Mouse (Mus musculus): Measurements from ENCODE around the gene Gpx4. TPM values are rescaled to one million over a fixed set of nuclear protein-coding genes. Genes with fewer than 3 reads are reported as not detected.

Gene Gpx4
- polyA plus RNA-seq, 1 experiment from 2014 or later = 458 TPM

- Histone ChIP-seq H3K36me3 (replicated peaks) (no peaks in the 10 kb centered on the region), H3K27ac (0 out of 2 replicates have a peak overlapping the region, but pooled peaks have one; percentile 59), H3K9me3 (no peaks in the 10 kb centered on the region), H3K27me3 (peaks cover 4% of the 10 kb centered on the region; the same call in 1 of the 2 replicates), H3K4me2 (peak overlapping the region; percentile 79), H3K4me1 (peaks cover 23% of the 10 kb centered on the region), H3K4me3 (replicated peaks) (peak overlapping the region; percentile 93), H3K9ac (peak overlapping the region; percentile 79)
- ATAC-seq (ENCODE audit: low FRiP score) = peak; percentile 92
- under 1% methylated on average over 59 of the region's 59 CpGs for WGBS
These were observed 55.4 kb downstream of the Gpx4 start for GRCm38 (mm10) chr10:80102216-80102915.

- peak overlapping the region; percentile 79 for H3K4me2 ChIP-seq
- H3K9me3 ChIP-seq = no peaks in the 10 kb centered on the region
- ATAC-seq (ENCODE audit: low FRiP score) = peak; percentile 14; the same call in 1 of the 2 replicates
- no peak overlapping the region for H3K9ac ChIP-seq
- H3K36me3 ChIP-seq (replicated peaks) = no peaks in the 10 kb centered on the region
- no peak overlapping the region for H3K4me3 ChIP-seq (replicated peaks)
- H3K4me1 ChIP-seq = peaks cover 18% of the 10 kb centered on the region
- 78% methylated on average over 2 of the region's 2 CpGs for WGBS
- H3K27me3 ChIP-seq = peaks cover 4% of the 10 kb centered on the region; the same call in 1 of the 2 replicates
- no peak overlapping the region for H3K27ac ChIP-seq
These were observed 56.1 kb downstream of the Gpx4 start for GRCm38 (mm10) chr10:80103032-80103431.

- no peak for ATAC-seq (ENCODE audit: low FRiP score)
- no peaks in the 10 kb centered on the region for H3K9me3 ChIP-seq
- no peak overlapping the region for H3K4me2 ChIP-seq
- peaks cover 4% of the 10 kb centered on the region; the same call in 1 of the 2 replicates for H3K27me3 ChIP-seq
- no peak overlapping the region for H3K4me3 ChIP-seq (replicated peaks)
- 75% methylated on average over 3 of the region's 3 CpGs for WGBS
- no peak overlapping the region for H3K27ac ChIP-seq
- H3K4me1 ChIP-seq = peaks cover 18% of the 10 kb centered on the region
- no peak overlapping the region for H3K9ac ChIP-seq
- H3K36me3 ChIP-seq (replicated peaks) = no peaks in the 10 kb centered on the region
These were observed 57.2 kb downstream of the Gpx4 start for GRCm38 (mm10) chr10:80104181-80104580.

- Histone ChIP-seq H3K27me3 (peaks cover 4% of the 10 kb centered on the region; the same call in 1 of the 2 replicates), H3K36me3 (replicated peaks) (no peaks in the 10 kb centered on the region), H3K9me3 (no peaks in the 10 kb centered on the region), H3K4me2 (no peak within 1 kb of the TSS), H3K27ac (no peak within 1 kb of the TSS), H3K9ac (no peak within 1 kb of the TSS), H3K4me1 (peaks cover 18% of the 10 kb centered on the region), H3K4me3 (replicated peaks) (no peak within 1 kb of the TSS)
- no peak for ATAC-seq (ENCODE audit: low FRiP score)
- WGBS = 73% methylated on average over 5 of the region's 5 CpGs
These were observed 58.5 kb downstream of the Gpx4 start, which contains the start of gene Sbno2 for GRCm38 (mm10) chr10:80105460-80105859. TSS of gene Sbno2 (minus strand) at chr10:80105571.

- Histone ChIP-seq H3K4me2 (no peak overlapping the region), H3K4me1 (peaks cover 13% of the 10 kb centered on the region), H3K27me3 (peaks cover 4% of the 10 kb centered on the region; the same call in 1 of the 2 replicates), H3K4me3 (replicated peaks) (no peak overlapping the region), H3K9me3 (no peaks in the 10 kb centered on the region), H3K36me3 (replicated peaks) (no peaks in the 10 kb centered on the region), H3K9ac (no peak overlapping the region), H3K27ac (no peak overlapping the region)
- ATAC-seq (ENCODE audit: low FRiP score) = no peak
- WGBS = 77% methylated on average over 5 of the region's 5 CpGs
These were observed 59.0 kb downstream of the Gpx4 start for GRCm38 (mm10) chr10:80105926-80106325.

Other genes starting within 250 kb of the Gpx4 start
- 0.81 and 1.1 TPM in 2 replicates for gene Misp, start 226.2 kb upstream of the Gpx4 start, polyA plus RNA-seq (2016; fragmentation: Nextera tagmentation; extraction: Ambion mirVana)
- gene Ptbp1, start 192.7 kb upstream of the Gpx4 start, polyA plus RNA-seq (2016; fragmentation: Nextera tagmentation; extraction: Ambion mirVana) = 223 TPM in 2 replicates
- 14.8 and 16.2 TPM in 2 replicates for gene Prtn3, start 172.7 kb upstream of the Gpx4 start, polyA plus RNA-seq (2016; fragmentation: Nextera tagmentation; extraction: Ambion mirVana)
- gene Plppr3, start 172.5 kb upstream of the Gpx4 start, polyA plus RNA-seq (2016; fragmentation: Nextera tagmentation; extraction: Ambion mirVana) = 223 and 250 TPM in 2 replicates
- gene Elane, start 160.9 kb upstream of the Gpx4 start, polyA plus RNA-seq (2016; fragmentation: Nextera tagmentation; extraction: Ambion mirVana) = not detected in 2 replicates
- not detected in 2 replicates for gene Cfd, start 156.3 kb upstream of the Gpx4 start, polyA plus RNA-seq (2016; fragmentation: Nextera tagmentation; extraction: Ambion mirVana)
- gene Med16, start 138.2 kb upstream of the Gpx4 start, polyA plus RNA-seq (2016; fragmentation: Nextera tagmentation; extraction: Ambion mirVana) = 59.9 and 62.3 TPM in 2 replicates
- 35.1 and 53.2 TPM in 2 replicates for gene Gm26602, start 136.3 kb upstream of the Gpx4 start, polyA plus RNA-seq (2016; fragmentation: Nextera tagmentation; extraction: Ambion mirVana)
- gene Kiss1r, start 130.2 kb upstream of the Gpx4 start, polyA plus RNA-seq (2016; fragmentation: Nextera tagmentation; extraction: Ambion mirVana) = 0.96 and 1.1 TPM in 2 replicates
- gene R3hdm4, start 126.0 kb upstream of the Gpx4 start, polyA plus RNA-seq (2016; fragmentation: Nextera tagmentation; extraction: Ambion mirVana) = 162 and 173 TPM in 2 replicates
- gene Arid3a, start 120.1 kb upstream of the Gpx4 start, polyA plus RNA-seq (2016; fragmentation: Nextera tagmentation; extraction: Ambion mirVana) = 4.5 and 4.7 TPM in 2 replicates
- 94.4 and 96.0 TPM in 2 replicates for gene Wdr18, start 87.0 kb upstream of the Gpx4 start, polyA plus RNA-seq (2016; fragmentation: Nextera tagmentation; extraction: Ambion mirVana)
- 0.46 TPM in 2 replicates for gene Grin3b, start 76.5 kb upstream of the Gpx4 start, polyA plus RNA-seq (2016; fragmentation: Nextera tagmentation; extraction: Ambion mirVana)
- 14.7 and 19.2 TPM in 2 replicates for gene Tmem259, start 62.8 kb upstream of the Gpx4 start, polyA plus RNA-seq (2016; fragmentation: Nextera tagmentation; extraction: Ambion mirVana)
- 85.5 and 115 TPM in 2 replicates for gene Cnn2, start 58.6 kb upstream of the Gpx4 start, polyA plus RNA-seq (2016; fragmentation: Nextera tagmentation; extraction: Ambion mirVana)
- gene Abca7, start 50.7 kb upstream of the Gpx4 start, polyA plus RNA-seq (2016; fragmentation: Nextera tagmentation; extraction: Ambion mirVana) = 5.8 and 5.9 TPM in 2 replicates
- 3.4 and 3.6 TPM in 2 replicates for gene Arhgap45, start 30.5 kb upstream of the Gpx4 start, polyA plus RNA-seq (2016; fragmentation: Nextera tagmentation; extraction: Ambion mirVana)
- 183 and 184 TPM in 2 replicates for gene Polr2e, start 7.4 kb upstream of the Gpx4 start, polyA plus RNA-seq (2016; fragmentation: Nextera tagmentation; extraction: Ambion mirVana)
- gene Sbno2, start 58.4 kb downstream of the Gpx4 start, polyA plus RNA-seq (2016; fragmentation: Nextera tagmentation; extraction: Ambion mirVana) = 14.8 and 16.4 TPM in 2 replicates
- 20.8 and 23.2 TPM in 2 replicates for gene Stk11, start 68.6 kb downstream of the Gpx4 start, polyA plus RNA-seq (2016; fragmentation: Nextera tagmentation; extraction: Ambion mirVana)
- gene Atp5d, start 91.5 kb downstream of the Gpx4 start, polyA plus RNA-seq (2016; fragmentation: Nextera tagmentation; extraction: Ambion mirVana) = 405 and 428 TPM in 2 replicates
- gene Cbarp, start 93.7 kb downstream of the Gpx4 start, polyA plus RNA-seq (2016; fragmentation: Nextera tagmentation; extraction: Ambion mirVana) = 13.2 and 13.8 TPM in 2 replicates
- 45.0 and 50.3 TPM in 2 replicates for gene Midn, start 101.1 kb downstream of the Gpx4 start, polyA plus RNA-seq (2016; fragmentation: Nextera tagmentation; extraction: Ambion mirVana)
- 224 and 240 TPM in 2 replicates for gene Cirbp, start 118.8 kb downstream of the Gpx4 start, polyA plus RNA-seq (2016; fragmentation: Nextera tagmentation; extraction: Ambion mirVana)
- gene 1600002K03Rik, start 125.8 kb downstream of the Gpx4 start, polyA plus RNA-seq (2016; fragmentation: Nextera tagmentation; extraction: Ambion mirVana) = 11.1 and 11.6 TPM in 2 replicates
- 36.4 and 48.9 TPM in 2 replicates for gene Efna2, start 132.3 kb downstream of the Gpx4 start, polyA plus RNA-seq (2016; fragmentation: Nextera tagmentation; extraction: Ambion mirVana)
- gene Mum1, start 179.3 kb downstream of the Gpx4 start, polyA plus RNA-seq (2016; fragmentation: Nextera tagmentation; extraction: Ambion mirVana) = 55.5 and 58.4 TPM in 2 replicates
- gene Ndufs7, start 202.0 kb downstream of the Gpx4 start, polyA plus RNA-seq (2016; fragmentation: Nextera tagmentation; extraction: Ambion mirVana) = 201 and 216 TPM in 2 replicates
- 15.9 and 19.0 TPM in 2 replicates for gene Gamt, start 213.8 kb downstream of the Gpx4 start, polyA plus RNA-seq (2016; fragmentation: Nextera tagmentation; extraction: Ambion mirVana)
- gene Dazap1, start 214.3 kb downstream of the Gpx4 start, polyA plus RNA-seq (2016; fragmentation: Nextera tagmentation; extraction: Ambion mirVana) = 65.1 and 69.7 TPM in 2 replicates
- 708 and 760 TPM in 2 replicates for gene Rps15, start 245.3 kb downstream of the Gpx4 start, polyA plus RNA-seq (2016; fragmentation: Nextera tagmentation; extraction: Ambion mirVana)
- gene Apc2, start 248.8 kb downstream of the Gpx4 start, polyA plus RNA-seq (2016; fragmentation: Nextera tagmentation; extraction: Ambion mirVana) = 144 and 165 TPM in 2 replicates